Mouse (Mus musculus) liver, embryonic 15.5 days (tissue): ENCODE measurements at regions not wholly inside any gene's neighbourhood (a gene's known extent, or its start where the extent isn't known, plus 50 kb on each side); places are given as distances from the start of the nearest gene placed in this dataset.

Source experiments
- ATAC-seq: fragments of 200-750 bp; cut with Nextera tagmentation; 2 replicates; pipeline ENCODE4 v1.8.0; 2017; ENCODE audit warnings: moderate number of reproducible peaks, mild to moderate bottlenecking, moderate library complexity; ENCODE audit not compliant: insufficient read depth
- H3K27ac ChIP-seq: fragments of 300-500 bp; sonication (generic); replicated peaks from 2 replicates; pipeline ENCODE4 v1.5.1; 2015; ENCODE audit warnings: mild to moderate bottlenecking, inconsistent platforms
- H3K27me3 ChIP-seq: fragments of 300-500 bp; sonication (generic); 2 replicates; pipeline ENCODE4 v1.6.1; 2015; ENCODE audit warnings: mild to moderate bottlenecking, inconsistent platforms
- H3K36me3 ChIP-seq: fragments of 300-500 bp; sonication (generic); replicated peaks from 2 replicates; pipeline ENCODE4 v1.6.1; 2015; ENCODE audit warnings: moderate library complexity, mild to moderate bottlenecking, inconsistent platforms
- H3K4me1 ChIP-seq: fragments of 300-500 bp; sonication (generic); replicated peaks from 2 replicates; pipeline ENCODE4 v1.6.1; 2015; ENCODE audit warnings: inconsistent platforms
- H3K4me2 ChIP-seq: fragments of 300-500 bp; sonication (generic); 2 replicates; pipeline ENCODE4 v1.6.1; 2015; ENCODE audit warnings: moderate library complexity, mild to moderate bottlenecking, inconsistent platforms
- H3K4me3 ChIP-seq: fragments of 300-500 bp; sonication (generic); replicated peaks from 2 replicates; pipeline ENCODE4 v1.5.1; 2015; ENCODE audit warnings: mild to moderate bottlenecking, inconsistent platforms
- H3K9ac ChIP-seq: fragments of 300-500 bp; sonication (generic); 2 replicates; pipeline ENCODE4 v1.6.1; 2015; ENCODE audit warnings: moderate library complexity, mild to moderate bottlenecking, inconsistent platforms
- H3K9me3 ChIP-seq: fragments of 300-500 bp; sonication (generic); replicated peaks from 2 replicates; pipeline ENCODE4 v1.6.1; 2016; ENCODE audit warnings: inconsistent platforms
- WGBS: fragments of 180-500 bp; shearing (Covaris S2); methylation state at CpG from one replicate; pipeline ENCODE4 v1.1.7; 2015; ENCODE audit warnings: mixed read lengths; ENCODE audit not compliant: insufficient replicate concordance; 5-methylcytosine and 5-hydroxymethylcytosine counted together

DNA sequence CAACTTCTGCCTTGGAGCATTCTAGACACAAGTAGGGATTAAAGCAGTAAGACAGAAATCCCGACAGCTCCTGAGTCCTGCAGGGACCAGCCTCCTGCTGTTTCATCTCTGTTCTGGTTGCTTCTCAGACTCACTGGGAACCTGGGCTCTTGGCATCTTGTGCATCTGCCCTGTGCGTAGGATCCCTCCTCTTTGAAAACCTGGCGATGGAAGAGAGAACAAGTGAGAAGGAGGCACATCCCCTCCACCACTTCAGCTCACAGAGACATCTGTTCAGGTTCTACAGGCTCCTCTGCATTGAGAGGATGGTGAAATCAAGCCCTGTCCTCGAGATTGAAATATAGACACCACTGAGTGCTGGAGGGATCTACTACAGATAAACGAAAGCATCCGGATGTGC, 561.3 kb upstream of the Tmem132c start:
- no peak for ATAC-seq
- H3K4me3 ChIP-seq = no peak overlapping the region
- H3K27ac ChIP-seq = no peak overlapping the region
- no peaks in the 10 kb centered on the region for H3K4me1 ChIP-seq
- H3K27me3 ChIP-seq = no peaks in the 10 kb centered on the region
- H3K36me3 ChIP-seq = no peaks in the 10 kb centered on the region
- no peaks in the 10 kb centered on the region for H3K9me3 ChIP-seq
- 58% methylated on average over 6 of the region's 6 CpGs for WGBS
- H3K4me2 ChIP-seq = no peak overlapping the region
- no peak overlapping the region for H3K9ac ChIP-seq

DNA sequence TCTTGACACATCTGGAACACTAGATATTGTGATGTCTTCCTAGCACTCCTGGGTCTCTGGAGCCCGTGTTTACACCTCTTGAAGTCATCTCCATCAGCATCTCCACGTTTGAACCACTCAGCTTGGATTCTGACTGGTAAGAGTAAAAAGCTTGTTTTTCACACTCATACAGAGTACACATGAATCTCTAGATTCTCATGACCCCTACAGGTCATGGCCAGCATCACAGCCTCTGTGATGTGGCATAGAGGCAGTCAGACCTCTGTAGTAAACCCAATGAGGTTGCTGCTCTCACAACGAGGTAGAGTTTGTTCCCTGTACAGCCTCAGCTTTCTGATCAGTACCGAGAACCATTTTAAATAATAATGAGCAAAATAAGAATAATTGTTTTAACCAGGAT, 542.3 kb upstream of the Tmem132c start:
- H3K4me2 ChIP-seq = no peak overlapping the region
- WGBS = 33% methylated on average over 4 of the region's 4 CpGs
- H3K4me1 ChIP-seq = no peaks in the 10 kb centered on the region
- H3K27me3 ChIP-seq = no peaks in the 10 kb centered on the region
- no peak overlapping the region for H3K4me3 ChIP-seq
- no peak overlapping the region for H3K27ac ChIP-seq
- ATAC-seq = no peak
- no peak overlapping the region for H3K9ac ChIP-seq
- H3K36me3 ChIP-seq = no peaks in the 10 kb centered on the region
- H3K9me3 ChIP-seq = no peaks in the 10 kb centered on the region

DNA sequence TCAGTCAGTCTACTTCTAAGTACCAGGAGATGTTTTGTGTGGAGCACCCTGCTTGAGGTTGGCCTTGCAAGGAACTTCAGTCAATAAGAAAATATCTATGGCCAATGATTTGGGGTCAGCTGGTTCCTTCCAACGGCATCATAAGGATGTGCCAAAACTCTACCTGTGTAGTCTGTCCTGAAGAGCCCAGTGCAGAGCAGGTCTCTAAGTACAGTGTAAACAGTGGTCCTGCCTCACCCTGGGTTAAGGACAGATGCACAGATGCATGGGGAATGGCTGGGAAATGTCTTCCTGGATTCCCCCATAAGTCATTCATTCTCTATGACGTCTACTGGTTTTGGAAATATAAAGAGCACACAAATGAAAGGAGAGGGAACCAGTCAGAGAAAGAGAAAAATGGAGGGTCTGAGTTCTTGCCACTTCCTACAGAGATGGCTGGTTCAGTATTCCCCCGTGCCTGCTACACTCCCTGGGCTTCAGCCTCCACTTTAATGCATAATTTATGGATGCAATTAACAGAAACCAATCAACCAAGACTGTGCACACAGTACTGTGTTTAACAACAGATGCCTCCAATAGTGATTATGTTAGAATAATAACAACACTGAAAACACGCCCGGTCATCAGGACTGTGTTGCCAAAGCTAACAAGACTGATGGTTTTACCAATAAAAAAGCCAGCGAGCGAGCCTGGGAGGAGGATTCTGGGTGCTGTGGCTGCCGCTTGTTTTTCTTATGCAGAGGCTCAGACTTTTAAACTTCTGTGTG, 537.9 kb upstream of the Tmem132c start:
- no peaks in the 10 kb centered on the region for H3K9me3 ChIP-seq
- no peak for ATAC-seq
- 60% methylated on average over 8 of the region's 8 CpGs for WGBS

GRCm38 (mm10) chr5:126705871-126706270, 535.7 kb upstream of the Tmem132c start:
- Histone ChIP-seq H3K4me3 (no peak overlapping the region), H3K27ac (no peak overlapping the region), H3K4me2 (no peak overlapping the region), H3K36me3 (no peaks in the 10 kb centered on the region), H3K27me3 (no peaks in the 10 kb centered on the region), H3K4me1 (no peaks in the 10 kb centered on the region), H3K9ac (no peak overlapping the region), H3K9me3 (no peaks in the 10 kb centered on the region)
- 51% methylated on average over 11 of the region's 11 CpGs for WGBS
- ATAC-seq = no peak

More for the DNA sequence above, 537.9 kb upstream of the Tmem132c start:
- H3K36me3 ChIP-seq = no peaks in the 10 kb centered on the region
- H3K4me3 ChIP-seq = no peak overlapping the region
- H3K27me3 ChIP-seq = no peaks in the 10 kb centered on the region
- no peaks in the 10 kb centered on the region for H3K4me1 ChIP-seq
- no peak overlapping the region for H3K4me2 ChIP-seq
- no peak overlapping the region for H3K27ac ChIP-seq
- H3K9ac ChIP-seq = no peak overlapping the region

DNA sequence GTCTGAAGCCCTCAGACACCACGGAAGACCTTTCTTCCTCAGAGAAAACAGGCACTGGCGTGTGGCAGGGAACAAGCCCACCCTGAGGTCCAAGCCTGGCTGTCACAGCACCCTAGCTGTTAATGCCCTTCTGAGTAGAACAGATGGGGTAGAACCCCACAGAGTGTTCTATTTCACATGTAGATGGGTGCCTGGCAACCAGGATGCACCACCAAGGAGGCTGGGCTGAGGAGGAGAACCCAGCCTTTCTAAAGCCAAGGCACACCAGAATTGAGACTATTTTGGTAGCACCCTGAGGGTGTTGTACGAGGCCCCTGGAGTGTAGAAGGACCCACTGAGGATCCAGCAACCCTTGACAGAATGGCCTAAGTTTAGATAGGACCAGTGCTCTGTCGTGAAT, 534.9 kb upstream of the Tmem132c start:
- H3K9me3 ChIP-seq = no peaks in the 10 kb centered on the region
- H3K4me2 ChIP-seq = no peak overlapping the region
- H3K36me3 ChIP-seq = no peaks in the 10 kb centered on the region
- 52% methylated on average over 4 of the region's 4 CpGs for WGBS
- no peaks in the 10 kb centered on the region for H3K4me1 ChIP-seq
- no peak for ATAC-seq
- no peak overlapping the region for H3K4me3 ChIP-seq
- no peak overlapping the region for H3K9ac ChIP-seq
- H3K27ac ChIP-seq = no peak overlapping the region
- H3K27me3 ChIP-seq = no peaks in the 10 kb centered on the region

GRCm38 (mm10) chr5:126714672-126715071, 526.9 kb upstream of the Tmem132c start:
- no peak for ATAC-seq
- Histone ChIP-seq H3K9ac (no peak overlapping the region), H3K27me3 (no peaks in the 10 kb centered on the region), H3K27ac (no peak overlapping the region), H3K4me1 (no peaks in the 10 kb centered on the region), H3K36me3 (no peaks in the 10 kb centered on the region), H3K4me3 (no peak overlapping the region), H3K4me2 (no peak overlapping the region), H3K9me3 (no peaks in the 10 kb centered on the region)
- WGBS = 32% methylated on average over 6 of the region's 6 CpGs

DNA sequence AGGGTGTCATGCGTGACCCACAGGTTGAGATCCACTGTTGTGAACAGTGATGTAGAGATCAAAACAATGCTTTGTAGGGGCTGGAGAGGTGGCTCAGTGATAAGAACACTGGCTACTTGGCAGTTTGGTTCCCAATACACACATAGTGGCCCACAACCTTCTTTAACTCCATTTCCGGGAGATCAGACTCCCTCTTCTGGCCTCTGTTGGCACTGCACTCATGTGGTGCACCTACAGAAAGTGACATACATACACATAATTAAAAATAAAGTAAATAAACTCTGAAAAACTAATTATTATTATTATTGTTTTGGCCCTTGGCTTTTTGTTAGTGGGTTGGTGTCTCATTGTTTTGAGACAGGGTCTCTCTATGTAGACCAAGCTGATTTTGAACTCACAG, 523.2 kb upstream of the Tmem132c start:
- 83% methylated on average over 2 of the region's 2 CpGs for WGBS

GRCm38 (mm10) chr5:126721300-126721699, 520.3 kb upstream of the Tmem132c start:
- no peak overlapping the region for H3K4me2 ChIP-seq
- H3K36me3 ChIP-seq = no peaks in the 10 kb centered on the region
- ATAC-seq = no peak
- H3K27me3 ChIP-seq = no peaks in the 10 kb centered on the region
- H3K4me3 ChIP-seq = no peak overlapping the region
- 55% methylated on average over 2 of the region's 2 CpGs for WGBS
- no peaks in the 10 kb centered on the region for H3K4me1 ChIP-seq
- no peak overlapping the region for H3K9ac ChIP-seq
- no peaks in the 10 kb centered on the region for H3K9me3 ChIP-seq
- H3K27ac ChIP-seq = no peak overlapping the region

More for the DNA sequence above, 523.2 kb upstream of the Tmem132c start:
- Histone ChIP-seq H3K27ac (no peak overlapping the region), H3K36me3 (no peaks in the 10 kb centered on the region), H3K4me2 (no peak overlapping the region), H3K4me1 (no peaks in the 10 kb centered on the region), H3K9ac (no peak overlapping the region), H3K27me3 (no peaks in the 10 kb centered on the region), H3K4me3 (no peak overlapping the region), H3K9me3 (no peaks in the 10 kb centered on the region)
- no peak for ATAC-seq

DNA sequence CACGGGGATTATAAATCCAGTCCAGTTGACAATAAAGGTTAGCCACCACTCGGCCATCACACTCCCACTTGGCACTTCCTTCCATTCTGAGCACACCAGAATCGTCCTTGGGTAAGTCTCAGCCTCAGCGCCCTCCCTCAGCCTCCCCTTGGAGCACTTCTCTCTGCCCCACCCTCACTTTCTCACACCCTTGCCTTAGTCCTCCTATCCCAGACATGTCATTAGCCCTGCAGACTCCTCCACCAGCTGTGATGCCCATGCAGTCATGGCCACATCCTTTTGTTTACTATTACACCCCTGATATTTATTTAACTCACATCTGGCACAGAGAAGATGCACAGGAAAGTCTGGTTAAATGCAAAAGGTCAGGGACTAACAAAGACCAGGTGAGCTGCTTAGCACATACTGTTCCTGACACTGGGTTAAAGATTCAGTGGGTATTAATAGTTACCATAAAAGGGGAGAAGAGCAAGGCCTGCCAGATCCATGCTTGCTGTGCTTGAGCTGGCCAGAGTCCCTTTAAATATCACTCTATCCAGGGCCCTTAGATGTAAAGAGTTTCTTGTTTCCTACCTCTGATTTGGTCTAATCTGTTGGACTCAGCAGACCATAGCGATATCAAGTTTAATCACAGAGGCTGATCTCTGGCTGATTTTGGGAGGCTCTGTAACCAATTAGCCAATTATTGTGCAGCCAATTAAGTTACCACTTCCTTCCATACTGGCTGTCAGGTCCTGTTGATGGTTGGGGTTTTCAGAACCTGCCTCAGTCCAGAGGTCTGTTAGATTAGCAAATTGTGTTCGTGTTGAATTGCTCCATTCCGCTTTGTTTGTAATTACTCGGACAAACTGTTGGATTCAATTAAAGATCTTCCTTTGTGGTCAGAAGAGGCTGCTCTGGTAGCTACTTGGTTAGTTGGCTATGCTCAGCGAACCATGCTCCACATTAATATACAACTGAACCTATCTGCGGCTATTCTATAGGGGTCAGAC, 518.0 kb upstream of the Tmem132c start:
- Histone ChIP-seq H3K27ac (no peak overlapping the region), H3K9ac (no peak overlapping the region)

DNA sequence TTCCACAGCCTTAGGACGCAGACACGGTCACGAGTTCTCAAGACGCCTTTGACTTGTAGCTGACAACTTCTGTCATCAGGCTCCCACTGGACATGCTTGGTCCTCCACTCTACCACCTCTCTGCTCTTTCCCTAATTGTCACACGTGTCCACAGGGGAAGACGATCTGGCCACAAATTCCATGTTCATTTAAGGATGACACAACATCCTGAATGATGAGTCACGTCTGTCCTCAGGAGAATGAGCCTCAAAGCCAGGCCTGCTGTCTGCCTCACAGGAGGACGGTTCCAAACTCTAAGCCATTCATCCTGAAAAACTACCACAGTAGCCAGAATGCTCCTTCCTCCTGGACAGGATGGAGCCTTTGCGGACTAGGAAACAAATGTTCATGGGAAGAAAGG, 517.3 kb upstream of the Tmem132c start:
- Histone ChIP-seq H3K9me3 (no peaks in the 10 kb centered on the region), H3K4me3 (no peak overlapping the region), H3K27me3 (no peaks in the 10 kb centered on the region), H3K27ac (no peak overlapping the region), H3K4me2 (no peak overlapping the region), H3K4me1 (no peaks in the 10 kb centered on the region), H3K9ac (no peak overlapping the region), H3K36me3 (no peaks in the 10 kb centered on the region)
- 64% methylated on average over 9 of the region's 9 CpGs for WGBS
- ATAC-seq = no peak

More for the DNA sequence above, 518.0 kb upstream of the Tmem132c start:
- Histone ChIP-seq H3K27me3 (no peaks in the 10 kb centered on the region), H3K36me3 (no peaks in the 10 kb centered on the region), H3K4me2 (no peak overlapping the region), H3K9me3 (no peaks in the 10 kb centered on the region), H3K4me3 (no peak overlapping the region), H3K4me1 (no peaks in the 10 kb centered on the region)
- WGBS = 47% methylated on average over 10 of the region's 10 CpGs
- ATAC-seq = no peak

GRCm38 (mm10) chr5:126733470-126733869, 508.1 kb upstream of the Tmem132c start:
- 8% methylated on average over 6 of the region's 15 CpGs for WGBS
- Histone ChIP-seq H3K27me3 (no peaks in the 10 kb centered on the region), H3K9ac (no peak overlapping the region), H3K36me3 (no peaks in the 10 kb centered on the region), H3K27ac (no peak overlapping the region), H3K4me2 (no peak overlapping the region), H3K4me3 (no peak overlapping the region), H3K9me3 (no peaks in the 10 kb centered on the region), H3K4me1 (no peaks in the 10 kb centered on the region)
- no peak for ATAC-seq
